Mouse (Mus musculus) forebrain, embryonic 11.5 days (tissue): ENCODE results near the gene Snta1. TPM values are rescaled to one million over a fixed set of nuclear protein-coding genes. Genes with fewer than 3 reads are reported as not detected.

ENCODE experiments used
- ATAC-seq: fragments of 200-750 bp; cut with Nextera tagmentation; replicated peaks from 2 replicates; pipeline ENCODE4 v1.8.0; 2017; ENCODE audit warnings: moderate TSS enrichment; ENCODE audit not compliant: low FRiP score
- DNase-seq: peaks from one replicate; pipeline ENCODE4 v3.0.0-alpha.2; 2017; ENCODE audit warnings: low spot score
- H3K27ac ChIP-seq: fragments of 300-500 bp; sonication (generic); 2 replicates; pipeline ENCODE4 v1.5.1; 2014; ENCODE audit warnings: low read depth, low read length
- H3K27me3 ChIP-seq: fragments of 300-500 bp; sonication (generic); 2 replicates; pipeline ENCODE4 v1.6.1; 2014; ENCODE audit warnings: mild to moderate bottlenecking, low read length, mixed read lengths; ENCODE audit not compliant: control insufficient read depth, insufficient read depth
- H3K36me3 ChIP-seq: fragments of 300-500 bp; sonication (generic); 2 replicates; pipeline ENCODE4 v1.6.1; 2014; ENCODE audit warnings: mild to moderate bottlenecking, low read length, moderate library complexity, mixed read lengths; ENCODE audit not compliant: control insufficient read depth, insufficient read depth
- H3K4me1 ChIP-seq: fragments of 300-500 bp; sonication (generic); replicated peaks from 2 replicates; pipeline ENCODE4 v1.6.1; 2014; ENCODE audit warnings: low read length, mixed read lengths; ENCODE audit not compliant: control insufficient read depth, insufficient read depth
- H3K4me2 ChIP-seq: fragments of 300-500 bp; sonication (generic); 2 replicates; pipeline ENCODE4 v1.6.1; 2014; ENCODE audit warnings: low read depth, mild to moderate bottlenecking, low read length, moderate library complexity, mixed read lengths; ENCODE audit not compliant: severe bottlenecking
- H3K4me3 ChIP-seq: fragments of 300-500 bp; sonication (generic); 2 replicates; pipeline ENCODE4 v1.5.1; 2014; ENCODE audit warnings: low read depth, low read length
- H3K9ac ChIP-seq: fragments of 300-500 bp; sonication (generic); 2 replicates; pipeline ENCODE4 v1.6.1; 2014; ENCODE audit warnings: low read length
- H3K9me3 ChIP-seq: fragments of 300-500 bp; sonication (generic); 2 replicates; pipeline ENCODE4 v1.6.1; 2016; ENCODE audit warnings: low read length, mixed read lengths; ENCODE audit not compliant: control insufficient read depth
- WGBS: fragments of 180-500 bp; shearing (Covaris S2); extraction: QIAGEN DNeasy Blood & Tissue Kit; methylation state at CpG from one replicate; pipeline ENCODE4 v1.1.7; 2014; 5-methylcytosine and 5-hydroxymethylcytosine counted together
- polyA plus RNA-seq: library from polyadenylated mRNA; unstranded; fragments of >200 nt; fragmentation: Nextera tagmentation; extraction: Ambion mirVana; gene quantifications from 2 replicates; pipeline ENCODE4 v1.2.1, GENCODE M21; 2014

Snta1 gene
- polyA plus RNA-seq, 1 experiment from 2014 or later: 3.1 TPM

DNA sequence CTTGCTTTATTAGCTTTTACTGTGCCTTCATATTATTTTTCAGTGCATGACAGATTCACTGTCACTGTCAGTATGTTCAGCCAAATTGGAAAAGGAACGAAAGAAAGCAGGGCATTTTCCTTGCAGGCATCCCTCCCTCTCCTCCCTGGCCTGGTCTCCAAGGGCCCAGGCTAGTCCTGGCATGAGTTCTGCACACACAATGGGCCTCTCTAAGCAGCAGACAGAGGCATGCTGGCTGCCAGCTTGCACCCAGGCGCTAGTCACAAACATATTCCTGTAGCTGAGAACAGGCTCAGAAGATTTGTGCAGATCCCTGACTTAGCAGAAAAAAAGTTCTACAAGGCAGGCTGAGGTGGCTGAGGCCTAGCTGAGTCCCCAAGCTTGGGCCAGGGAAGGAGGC lies 8.6 kb downstream of the Snta1 start:
- Histone ChIP-seq H3K4me3 (no peak overlapping the region), H3K4me2 (no peak overlapping the region), H3K36me3 (no peaks in the 10 kb centered on the region), H3K4me1 (no peaks in the 10 kb centered on the region), H3K27me3 (no peaks in the 10 kb centered on the region), H3K9me3 (no peaks in the 10 kb centered on the region), H3K9ac (no peak overlapping the region), H3K27ac (no peak overlapping the region)
- DNase-seq: no peak
- no peak for ATAC-seq
- WGBS: 82% methylated on average over 2 of the region's 2 CpGs

DNA sequence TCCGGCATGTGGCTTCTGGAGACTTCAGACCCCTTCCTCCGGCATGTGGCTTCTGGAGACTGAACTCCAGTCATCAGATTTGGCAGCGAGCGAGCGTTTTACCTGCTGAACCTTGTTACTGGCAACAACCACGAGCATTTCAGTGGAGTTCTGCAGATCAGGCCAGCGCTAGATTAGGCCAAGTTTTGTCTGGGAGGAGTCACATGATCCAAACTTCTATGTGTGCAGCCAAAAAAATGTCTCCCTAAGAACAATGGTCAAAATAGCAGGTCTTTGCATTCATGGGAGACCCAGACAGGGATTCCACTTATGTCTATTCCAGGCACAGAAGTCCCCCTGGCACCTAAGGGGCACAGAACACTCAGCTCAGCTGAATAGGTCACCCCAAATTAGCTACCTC lies 9.6 kb downstream of the Snta1 start:
- Histone ChIP-seq H3K9ac (no peak overlapping the region), H3K4me1 (no peaks in the 10 kb centered on the region), H3K4me3 (no peak overlapping the region), H3K9me3 (no peaks in the 10 kb centered on the region), H3K4me2 (no peak overlapping the region), H3K27ac (no peak overlapping the region), H3K36me3 (no peaks in the 10 kb centered on the region), H3K27me3 (no peaks in the 10 kb centered on the region)
- WGBS: 87% methylated on average over 7 of the region's 7 CpGs
- ATAC-seq (no peak), DNase-seq (no peak)

DNA sequence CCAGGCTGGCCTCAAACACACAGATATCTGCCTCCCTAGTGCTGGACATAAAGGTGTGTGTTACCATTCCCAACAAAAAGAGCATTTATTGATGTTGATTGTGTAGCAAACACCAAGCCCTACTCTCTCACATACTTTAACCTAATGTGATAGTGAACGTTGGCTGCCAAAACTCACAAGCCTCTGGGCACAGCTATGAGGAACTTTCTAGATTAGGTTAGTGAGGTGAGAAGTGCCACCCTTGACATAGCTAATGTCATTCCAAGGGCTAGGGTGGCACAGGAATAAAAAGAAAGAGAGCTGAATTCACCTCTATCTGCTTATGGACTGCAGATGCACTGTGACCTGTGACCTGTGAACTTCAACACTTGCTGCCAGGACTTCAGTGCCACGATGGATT lies 11.4 kb downstream of the Snta1 start:
- no peaks in the 10 kb centered on the region for H3K27me3 ChIP-seq
- H3K9me3 ChIP-seq: no peaks in the 10 kb centered on the region
- DNase-seq (no peak), ATAC-seq (no peak)
- H3K36me3 ChIP-seq: no peaks in the 10 kb centered on the region
- no peak overlapping the region for H3K4me2 ChIP-seq
- no peak overlapping the region for H3K27ac ChIP-seq
- 88% methylated on average over 2 of the region's 2 CpGs for WGBS
- H3K9ac ChIP-seq: no peak overlapping the region
- H3K4me3 ChIP-seq: no peak overlapping the region
- no peaks in the 10 kb centered on the region for H3K4me1 ChIP-seq

DNA sequence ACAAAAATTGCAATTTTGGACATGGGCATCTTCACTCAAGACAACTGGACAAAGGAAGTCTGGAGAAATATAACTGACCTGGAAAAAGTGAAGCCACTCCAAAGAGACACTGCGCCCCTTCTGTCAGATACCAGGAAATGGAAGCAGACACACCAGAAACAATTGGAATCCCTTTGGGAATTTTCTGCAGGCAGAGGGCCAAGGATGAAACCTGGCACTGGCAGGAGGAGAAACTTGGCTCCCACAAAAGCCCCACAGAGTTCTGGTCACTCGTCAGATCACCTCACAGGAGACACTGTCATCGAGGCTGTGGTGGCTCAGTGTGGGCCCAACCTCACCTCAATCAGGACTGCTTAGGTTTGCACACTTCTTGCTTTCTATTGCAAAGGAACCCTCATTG lies 13.3 kb downstream of the Snta1 start:
- ATAC-seq: no peak
- Histone ChIP-seq H3K36me3 (no peaks in the 10 kb centered on the region), H3K9ac (no peak overlapping the region), H3K27ac (no peak overlapping the region), H3K4me1 (no peaks in the 10 kb centered on the region), H3K4me2 (no peak overlapping the region), H3K9me3 (no peaks in the 10 kb centered on the region), H3K4me3 (no peak overlapping the region), H3K27me3 (no peaks in the 10 kb centered on the region)
- no peak for DNase-seq
- WGBS: 85% methylated on average over 3 of the region's 3 CpGs

DNA sequence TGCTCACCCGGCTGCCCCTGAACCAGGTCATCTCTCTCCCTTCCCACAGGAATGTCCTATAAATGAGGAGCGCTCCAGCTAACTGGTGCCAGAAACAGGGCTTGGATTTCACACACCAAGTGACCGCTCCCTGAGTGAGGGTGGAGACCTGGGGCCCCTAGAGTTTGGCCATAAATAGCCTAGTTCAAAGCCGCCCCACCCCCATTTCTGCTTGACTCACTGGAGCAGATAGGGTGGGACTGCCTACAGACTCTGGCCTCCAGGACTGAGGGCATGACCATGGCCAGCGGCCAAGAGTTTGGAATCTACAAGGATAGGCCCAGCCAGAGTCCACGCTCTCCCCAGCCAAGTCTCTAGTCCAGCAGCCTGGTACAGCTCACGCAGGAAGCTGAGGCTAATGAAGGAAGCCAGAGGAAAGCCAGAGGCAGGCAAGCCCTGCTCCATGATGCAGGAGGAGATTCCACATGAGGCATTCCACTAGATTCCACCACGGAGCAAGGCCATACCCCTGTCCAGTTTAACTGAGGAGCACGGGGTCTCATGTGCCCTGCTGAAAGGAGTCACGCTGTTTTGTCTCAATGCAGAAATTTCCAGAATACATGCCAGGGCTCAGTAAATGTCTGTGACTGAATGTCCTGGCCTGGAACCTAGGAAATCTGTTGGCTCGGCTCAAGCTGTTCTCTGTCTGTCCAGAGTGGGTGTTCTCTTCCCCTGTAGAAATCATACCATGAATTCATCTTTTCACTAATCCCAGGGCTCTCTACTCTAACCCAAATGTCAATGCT lies 17.5 kb downstream of the Snta1 start:
- no peak overlapping the region for H3K4me3 ChIP-seq
- H3K27ac ChIP-seq: no peak overlapping the region

DNA sequence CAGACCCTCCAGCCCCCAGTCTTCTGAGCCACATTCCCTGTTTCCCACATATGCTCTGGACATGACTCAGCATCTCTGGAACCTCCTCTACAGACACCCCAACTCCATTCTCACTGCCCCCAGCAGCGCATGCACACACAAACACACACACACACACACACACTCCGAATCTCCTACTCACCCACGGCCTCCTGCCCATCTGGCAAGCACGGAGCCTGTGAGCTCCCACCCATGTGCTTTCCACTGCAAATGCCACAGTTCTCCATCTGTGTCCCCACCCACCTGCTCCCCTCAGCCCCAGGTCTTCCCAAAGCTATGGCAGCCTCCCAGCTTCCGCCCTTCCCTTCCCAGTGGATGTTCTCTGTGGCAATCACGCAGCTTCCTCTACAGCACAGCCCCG lies 28.8 kb downstream of the Snta1 start:
- no peaks in the 10 kb centered on the region for H3K36me3 ChIP-seq
- H3K27me3 ChIP-seq: no peaks in the 10 kb centered on the region
- H3K4me3 ChIP-seq: no peak overlapping the region
- no peak overlapping the region for H3K9ac ChIP-seq
- no peaks in the 10 kb centered on the region for H3K4me1 ChIP-seq
- no peak for DNase-seq
- no peak for ATAC-seq
- H3K4me2 ChIP-seq: no peak overlapping the region
- no peak overlapping the region for H3K27ac ChIP-seq
- WGBS: 87% methylated on average over 7 of the region's 7 CpGs
- H3K9me3 ChIP-seq: no peaks in the 10 kb centered on the region

More for the DNA sequence above, 17.5 kb downstream of the Snta1 start:
- Histone ChIP-seq H3K27me3 (no peaks in the 10 kb centered on the region), H3K4me1 (no peaks in the 10 kb centered on the region), H3K9me3 (no peaks in the 10 kb centered on the region), H3K9ac (no peak overlapping the region), H3K4me2 (no peak overlapping the region), H3K36me3 (no peaks in the 10 kb centered on the region)
- DNase-seq (peak; percentile 52), ATAC-seq (no peak)
- WGBS: 88% methylated on average over 11 of the region's 11 CpGs

DNA sequence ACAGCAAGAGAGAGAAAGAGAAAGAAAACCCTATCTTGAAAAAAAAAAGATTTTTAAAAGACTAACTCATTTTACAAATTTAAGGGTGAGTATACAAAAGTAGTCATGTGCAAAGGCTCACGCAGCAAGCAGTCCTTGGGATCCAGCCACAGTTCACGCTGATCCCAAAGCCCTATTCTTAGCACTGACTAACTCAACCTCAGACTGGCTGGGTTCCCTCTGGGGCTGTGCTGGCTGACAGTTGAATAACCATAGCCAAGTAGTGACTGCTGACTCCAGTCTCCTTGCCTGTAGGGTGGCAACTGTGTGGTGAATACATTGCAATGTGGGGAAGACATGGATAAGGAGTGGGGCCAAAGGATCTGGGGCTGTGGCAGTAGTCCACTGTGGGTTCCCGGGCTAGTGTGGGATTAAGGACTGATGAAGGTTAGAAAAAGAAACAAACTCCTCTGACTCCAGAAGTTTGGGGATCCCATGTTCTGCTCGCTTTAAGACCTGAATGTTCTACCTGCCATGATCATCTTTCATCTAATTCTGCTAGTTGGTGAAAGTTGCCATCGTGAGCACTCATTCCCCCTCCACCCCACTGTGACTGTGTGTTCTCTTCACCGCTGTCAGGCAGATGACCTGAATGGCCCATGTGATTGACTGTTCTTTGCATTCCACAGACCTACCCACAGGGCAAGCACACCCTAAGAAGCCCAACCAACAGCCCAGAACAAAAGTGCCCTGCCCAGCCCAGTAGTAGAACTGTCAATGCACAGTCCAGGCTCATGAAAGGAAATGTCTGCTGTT lies 32.9 kb downstream of the Snta1 start:
- ATAC-seq (no peak), DNase-seq (no peak)
- Histone ChIP-seq H3K4me3 (no peak overlapping the region), H3K9me3 (no peaks in the 10 kb centered on the region), H3K9ac (no peak overlapping the region), H3K27ac (no peak overlapping the region), H3K27me3 (no peaks in the 10 kb centered on the region), H3K4me1 (no peaks in the 10 kb centered on the region), H3K4me2 (no peak overlapping the region), H3K36me3 (no peaks in the 10 kb centered on the region)
- WGBS: 86% methylated on average over 6 of the region's 6 CpGs

DNA sequence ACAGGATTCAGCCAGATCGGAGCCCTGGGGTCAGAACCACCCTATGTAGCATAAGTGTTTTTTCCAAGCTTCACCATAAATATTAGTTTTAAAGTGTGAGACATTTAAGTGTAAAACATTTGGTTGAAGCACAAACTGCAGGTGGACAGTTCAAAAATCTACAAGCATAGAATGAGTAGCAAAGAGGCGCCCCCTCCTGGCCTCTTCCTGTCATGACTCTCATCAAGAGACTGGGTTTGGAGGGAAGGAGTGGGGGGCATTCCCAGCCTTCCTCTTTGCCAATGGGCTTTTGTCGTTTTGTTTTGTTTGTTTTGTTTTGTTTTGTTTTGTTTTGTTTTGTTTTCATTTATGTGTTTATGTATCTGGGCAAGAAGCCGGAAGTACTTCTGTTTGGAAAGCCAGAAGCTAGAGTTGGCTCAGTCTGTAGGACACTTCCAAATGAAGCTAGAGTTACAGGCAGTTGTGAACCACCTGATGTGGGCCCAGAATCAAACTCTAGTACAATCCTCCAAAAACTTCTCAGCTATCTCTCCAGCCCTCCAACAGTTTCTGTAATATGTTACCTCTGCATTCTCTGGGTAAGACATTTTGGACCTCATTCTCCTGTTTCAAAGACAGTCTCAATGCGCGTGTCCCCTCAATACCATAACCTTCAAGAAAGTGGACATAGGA lies 33.8 kb downstream of the Snta1 start:
- no peaks in the 10 kb centered on the region for H3K4me1 ChIP-seq
- H3K36me3 ChIP-seq: no peaks in the 10 kb centered on the region
- H3K27me3 ChIP-seq: no peaks in the 10 kb centered on the region
- ATAC-seq (no peak), DNase-seq (peak; percentile 84)
- no peak overlapping the region for H3K9ac ChIP-seq
- no peaks in the 10 kb centered on the region for H3K9me3 ChIP-seq
- WGBS: 53% methylated on average over 6 of the region's 6 CpGs
- no peak overlapping the region for H3K4me2 ChIP-seq
- no peak overlapping the region for H3K4me3 ChIP-seq
- H3K27ac ChIP-seq: no peak overlapping the region
